Mouse (Mus musculus): ENCODE data around the gene Baat.

GRCm38 (mm10) chr4:49474583-49474982, 31.8 kb downstream of the Baat start:
- no peak for TF ChIP-seq CTCF (IDR thresholded peaks at IDR 0.05; ENCODE audit: low read depth, low read length)
- TF ChIP-seq GATA1 (IDR thresholded peaks at IDR 0.05; ENCODE audit: borderline replicate concordance, low read length) = no peak
- no peak for TF ChIP-seq POLR2AphosphoS5 (IDR thresholded peaks at IDR 0.05; ENCODE audit: insufficient replicate concordance, low read depth, low read length)
- no peak for TF ChIP-seq GATA2 (IDR thresholded peaks at IDR 0.05; ENCODE audit: borderline replicate concordance, low read depth, low read length)
- TF ChIP-seq TAL1 (conservative IDR thresholded peaks at IDR 0.05; ENCODE audit: low read depth, low read length) = no peak
